Mouse (Mus musculus): Measurements from ENCODE around the gene Cdc42ep1. TPM values are rescaled to one million over a fixed set of nuclear protein-coding genes. Genes with fewer than 3 reads are reported as not detected.
"Not testable (repeated sequence)": the region's sequence is repeated elsewhere in the genome, so short reads cannot be mapped to it uniquely, and the experiment has no call there.

Cdc42ep1 gene
- polyA plus RNA-seq, 1 experiment from 2014 or later: 30.1 TPM

DNA sequence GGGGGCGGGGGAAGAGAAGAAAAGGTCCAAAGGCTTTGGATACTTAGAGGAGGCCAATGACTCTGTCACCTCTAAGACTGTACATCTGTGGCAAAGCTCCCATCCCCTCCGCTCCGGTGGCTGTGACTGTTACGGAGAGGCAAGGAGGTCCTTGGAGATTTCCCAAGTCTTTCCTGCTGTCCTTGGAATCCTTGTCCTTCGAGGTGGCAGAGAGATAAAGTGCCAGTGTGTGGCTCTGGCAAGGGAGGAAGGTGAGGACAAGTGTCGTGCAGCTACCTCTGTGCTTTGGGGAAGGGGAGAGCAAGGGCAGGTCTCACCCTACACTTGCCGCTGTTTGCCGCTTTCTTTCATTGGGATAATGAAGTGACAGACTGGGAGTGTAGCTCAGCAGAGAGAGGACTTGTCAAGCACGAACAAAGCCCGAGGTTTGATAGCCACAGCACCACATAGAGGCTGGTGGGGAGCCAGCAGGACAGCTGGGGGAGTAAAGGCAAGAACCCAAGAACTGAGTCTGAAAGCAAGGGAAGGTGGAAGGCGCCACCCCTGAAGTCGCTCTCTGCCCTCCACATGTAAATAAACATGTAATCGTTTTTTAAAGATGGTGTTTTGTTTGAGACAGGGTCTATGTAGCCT lies 31.5 kb downstream of the Cdc42ep1 start:
- no peak overlapping the region for H3K9ac ChIP-seq (ENCODE audit: low read length)
- no peaks in the 10 kb centered on the region for H3K36me3 ChIP-seq (ENCODE audit: control insufficient read depth, insufficient read depth, low read length)
- no peak overlapping the region for H3K4me3 ChIP-seq (ENCODE audit: control insufficient read depth in 1 of 2, insufficient read depth in 1 of 2, low read depth in 1 of 2, low read length in 2 of 2)
- H3K9me3 ChIP-seq (ENCODE audit: control insufficient read depth, low read length): no peaks in the 10 kb centered on the region
- WGBS: 43% methylated on average over 13 of the region's 13 CpGs
- peaks cover 12 to 19% of the 10 kb centered on the region in 2 experiments for H3K4me1 ChIP-seq (ENCODE audit: control insufficient read depth in 2 of 2, insufficient read depth in 2 of 2, low read length in 2 of 2)
- no peak overlapping the region for H3K27ac ChIP-seq (replicated peaks in 1 of 2; ENCODE audit: control insufficient read depth in 1 of 2, insufficient read depth in 1 of 2, low read depth in 2 of 2, low read length in 2 of 2)
- no peak for ATAC-seq (ENCODE audit: insufficient number of reproducible peaks, insufficient read depth, low FRiP score, low read depth)
- no peak overlapping the region for H3K4me2 ChIP-seq (ENCODE audit: low read length)
- no peaks in the 10 kb centered on the region for H3K27me3 ChIP-seq (ENCODE audit: control insufficient read depth, insufficient read depth, low read length)

- 72% methylated on average over 8 of the region's 8 CpGs for WGBS
- H3K4me1 ChIP-seq (ENCODE audit: control insufficient read depth in 2 of 2, insufficient read depth in 2 of 2, low read length in 2 of 2): peaks cover 16 to 24% of the 10 kb centered on the region in 2 experiments
- H3K9ac ChIP-seq (ENCODE audit: low read length): no peak overlapping the region
These were observed 32.6 kb downstream of the Cdc42ep1 start for GRCm38 (mm10) chr15:78874989-78875388.

DNA sequence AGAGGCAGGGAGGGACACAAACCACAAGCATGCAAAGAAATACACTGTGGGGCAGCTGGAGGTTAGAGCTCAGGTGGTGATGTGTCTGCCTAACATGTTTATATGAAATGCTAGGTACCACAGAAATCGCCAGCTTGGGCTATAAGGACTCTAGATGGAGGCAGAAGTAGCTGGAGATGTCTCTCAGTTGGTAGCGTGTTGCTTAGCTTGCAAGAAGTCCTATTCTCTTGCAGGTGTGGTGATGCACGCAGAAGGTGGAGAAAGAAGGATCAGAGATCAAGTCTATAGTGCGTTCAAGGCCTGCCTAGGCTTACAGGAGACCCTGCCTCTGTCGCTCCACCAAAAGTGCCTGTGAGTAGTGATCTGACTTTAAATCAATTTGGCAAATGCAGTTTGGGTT lies 33.1 kb downstream of the Cdc42ep1 start:
- no peak for ATAC-seq (ENCODE audit: insufficient number of reproducible peaks, insufficient read depth, low FRiP score, low read depth)
- Histone ChIP-seq H3K4me3 (ENCODE audit: control insufficient read depth in 1 of 2, insufficient read depth in 1 of 2, low read depth in 1 of 2, low read length in 2 of 2) (no peak overlapping the region), H3K9me3 (ENCODE audit: control insufficient read depth, low read length) (no peaks in the 10 kb centered on the region), H3K27me3 (ENCODE audit: control insufficient read depth, insufficient read depth, low read length) (no peaks in the 10 kb centered on the region), H3K4me1 (ENCODE audit: control insufficient read depth in 2 of 2, insufficient read depth in 2 of 2, low read length in 2 of 2) (peaks cover 16 to 29% of the 10 kb centered on the region in 2 experiments), H3K27ac (replicated peaks in 1 of 2; ENCODE audit: control insufficient read depth in 1 of 2, insufficient read depth in 1 of 2, low read depth in 2 of 2, low read length in 2 of 2) (peak overlapping the region in 1 of 2 experiments; percentile 97; a peak in 1 of 4 replicates), H3K36me3 (ENCODE audit: control insufficient read depth, insufficient read depth, low read length) (peaks cover 10% of the 10 kb centered on the region; the same call in 1 of the 2 replicates), H3K9ac (ENCODE audit: low read length) (peak overlapping the region; percentile 94), H3K4me2 (ENCODE audit: low read length) (peak overlapping the region; percentile 86)
- WGBS: 81% methylated on average over 5 of the region's 5 CpGs

More at GRCm38 (mm10) chr15:78874989-78875388, 32.6 kb downstream of the Cdc42ep1 start:
- Histone ChIP-seq H3K36me3 (ENCODE audit: control insufficient read depth, insufficient read depth, low read length) (peaks cover 7% of the 10 kb centered on the region; the same call in 1 of the 2 replicates), H3K4me3 (ENCODE audit: control insufficient read depth in 1 of 2, insufficient read depth in 1 of 2, low read depth in 1 of 2, low read length in 2 of 2) (no peak overlapping the region), H3K9me3 (ENCODE audit: control insufficient read depth, low read length) (no peaks in the 10 kb centered on the region), H3K4me2 (ENCODE audit: low read length) (no peak overlapping the region), H3K27ac (replicated peaks in 1 of 2; ENCODE audit: control insufficient read depth in 1 of 2, insufficient read depth in 1 of 2, low read depth in 2 of 2, low read length in 2 of 2) (no peak overlapping the region), H3K27me3 (ENCODE audit: control insufficient read depth, insufficient read depth, low read length) (no peaks in the 10 kb centered on the region)
- ATAC-seq (ENCODE audit: insufficient number of reproducible peaks, insufficient read depth, low FRiP score, low read depth): no peak

GRCm38 (mm10) chr15:78876258-78876696 lies 33.9 kb downstream of the Cdc42ep1 start:
- Histone ChIP-seq H3K27ac (replicated peaks in 1 of 2; ENCODE audit: control insufficient read depth in 1 of 2, insufficient read depth in 1 of 2, low read depth in 2 of 2, low read length in 2 of 2) (peak overlapping the region; percentile 97 to 99), H3K9me3 (ENCODE audit: control insufficient read depth, low read length) (no peaks in the 10 kb centered on the region), H3K36me3 (ENCODE audit: control insufficient read depth, insufficient read depth, low read length) (peaks cover 16% of the 10 kb centered on the region), H3K9ac (ENCODE audit: low read length) (peak overlapping the region; percentile 94), H3K4me3 (ENCODE audit: control insufficient read depth in 1 of 2, insufficient read depth in 1 of 2, low read depth in 1 of 2, low read length in 2 of 2) (peak overlapping the region; percentile 64 to 80), H3K4me1 (ENCODE audit: control insufficient read depth in 2 of 2, insufficient read depth in 2 of 2, low read length in 2 of 2) (peaks cover 16 to 30% of the 10 kb centered on the region in 2 experiments), H3K27me3 (ENCODE audit: control insufficient read depth, insufficient read depth, low read length) (no peaks in the 10 kb centered on the region), H3K4me2 (ENCODE audit: low read length) (peak overlapping the region; percentile 86)
- 1% methylated on average over 17 of the region's 17 CpGs for WGBS
- no peak for ATAC-seq (ENCODE audit: insufficient number of reproducible peaks, insufficient read depth, low FRiP score, low read depth)

DNA sequence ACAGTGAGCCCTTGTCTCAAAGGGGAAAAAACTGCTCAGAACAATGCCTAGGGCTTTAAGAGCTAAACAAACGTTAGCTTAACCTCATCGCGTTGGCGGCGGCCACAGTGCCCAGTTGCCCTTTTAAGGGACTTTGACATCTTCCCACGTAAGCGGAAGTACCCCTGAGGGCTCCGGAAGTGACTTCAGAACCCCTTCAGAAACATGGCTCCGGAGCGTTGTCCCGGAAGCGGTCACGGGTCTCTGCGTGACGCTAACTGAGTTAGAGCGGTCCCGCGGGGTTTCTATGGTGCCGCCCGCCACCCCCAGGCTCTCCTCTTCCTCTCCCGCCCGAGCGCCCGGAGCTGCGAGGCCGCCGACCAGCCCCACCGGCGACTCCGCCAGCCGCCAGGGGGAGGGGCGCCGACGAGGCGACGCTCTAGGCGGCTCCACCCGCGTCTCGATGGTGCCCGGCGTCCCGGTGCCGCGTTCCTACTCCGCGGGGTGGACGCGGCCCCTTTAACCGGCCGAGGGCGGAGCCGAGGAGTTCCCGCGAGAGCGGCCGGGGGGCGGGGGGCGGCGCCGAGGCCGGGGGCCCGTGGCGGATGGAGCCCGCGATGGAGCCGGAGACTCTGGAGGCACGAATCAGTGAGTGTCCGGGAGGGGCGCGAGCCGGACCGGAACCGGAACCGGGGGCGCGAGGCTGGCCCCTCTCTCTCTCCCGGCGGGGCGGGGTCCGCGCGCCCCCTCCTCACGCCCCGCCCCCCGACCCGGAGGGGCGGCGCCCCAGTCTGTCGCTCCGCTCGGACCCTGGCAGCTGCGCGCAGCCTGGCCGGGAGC lies 34.8 kb downstream of the Cdc42ep1 start, which contains the start of gene Gga1:
TSS of gene Gga1 (plus strand) at position 200 of the 819 bp plus-strand sequence.
- Histone ChIP-seq H3K36me3 (ENCODE audit: control insufficient read depth, insufficient read depth, low read length) (peaks cover 25% of the 10 kb centered on the region), H3K9me3 (ENCODE audit: control insufficient read depth, low read length) (no peaks in the 10 kb centered on the region), H3K27me3 (ENCODE audit: control insufficient read depth, insufficient read depth, low read length) (no peaks in the 10 kb centered on the region), H3K4me2 (ENCODE audit: low read length) (peak within 1 kb of the TSS; percentile 86), H3K9ac (ENCODE audit: low read length) (peak within 1 kb of the TSS; percentile 94), H3K4me3 (ENCODE audit: control insufficient read depth in 1 of 2, insufficient read depth in 1 of 2, low read depth in 1 of 2, low read length in 2 of 2) (peak within 1 kb of the TSS; percentile 64 to 80), H3K27ac (replicated peaks in 1 of 2; ENCODE audit: control insufficient read depth in 1 of 2, insufficient read depth in 1 of 2, low read depth in 2 of 2, low read length in 2 of 2) (peak within 1 kb of the TSS; percentile 97 to 99), H3K4me1 (ENCODE audit: control insufficient read depth in 2 of 2, insufficient read depth in 2 of 2, low read length in 2 of 2) (peaks cover 16 to 30% of the 10 kb centered on the region in 2 experiments)
- WGBS: under 1% methylated on average over 86 of the region's 95 CpGs
- peak; percentile 91 for ATAC-seq (ENCODE audit: insufficient number of reproducible peaks, insufficient read depth, low FRiP score, low read depth)

DNA sequence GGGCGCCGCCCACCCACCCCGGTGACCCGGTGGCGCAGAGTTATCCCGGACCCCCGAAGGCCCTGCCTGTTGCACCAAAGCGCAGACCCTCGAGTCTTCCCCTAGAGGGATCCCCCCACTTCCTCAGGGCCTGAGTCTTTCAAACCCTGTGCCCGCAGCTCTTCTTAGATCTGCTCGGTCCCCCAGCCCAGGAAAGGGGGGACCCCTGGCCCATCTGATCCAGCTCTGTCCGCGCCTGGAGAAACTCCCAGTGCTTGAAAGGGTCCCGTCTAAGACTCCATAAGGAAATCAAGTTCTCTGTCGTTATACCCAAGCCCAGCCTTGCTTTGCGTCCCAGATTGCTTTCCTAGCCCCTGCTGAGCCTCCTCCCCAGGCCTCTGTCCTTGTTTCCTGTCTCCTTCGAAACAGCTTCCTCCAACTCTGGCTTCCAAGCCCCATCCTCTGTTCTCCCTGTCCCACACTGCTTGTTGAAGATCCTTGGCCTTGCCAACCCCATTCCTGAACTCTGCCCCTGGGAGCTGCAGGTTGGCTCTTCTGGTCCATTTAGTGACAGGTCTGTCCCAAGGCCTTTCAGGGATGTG lies 35.5 kb downstream of the Cdc42ep1 start:
- Histone ChIP-seq H3K4me1 (ENCODE audit: control insufficient read depth in 2 of 2, insufficient read depth in 2 of 2, low read length in 2 of 2) (peaks cover 16 to 30% of the 10 kb centered on the region in 2 experiments), H3K27ac (replicated peaks in 1 of 2; ENCODE audit: control insufficient read depth in 1 of 2, insufficient read depth in 1 of 2, low read depth in 2 of 2, low read length in 2 of 2) (peak overlapping the region; percentile 97 to 99), H3K9ac (ENCODE audit: low read length) (peak overlapping the region; percentile 94), H3K27me3 (ENCODE audit: control insufficient read depth, insufficient read depth, low read length) (no peaks in the 10 kb centered on the region), H3K36me3 (ENCODE audit: control insufficient read depth, insufficient read depth, low read length) (peaks cover 32% of the 10 kb centered on the region), H3K4me2 (ENCODE audit: low read length) (peak overlapping the region; percentile 86), H3K9me3 (ENCODE audit: control insufficient read depth, low read length) (no peaks in the 10 kb centered on the region), H3K4me3 (ENCODE audit: control insufficient read depth in 1 of 2, insufficient read depth in 1 of 2, low read depth in 1 of 2, low read length in 2 of 2) (peak overlapping the region; percentile 64 to 80)
- WGBS: under 1% methylated on average over 17 of the region's 17 CpGs
- 0 out of 2 replicates have a peak, but pooled peaks have one; percentile 0 for ATAC-seq (ENCODE audit: insufficient number of reproducible peaks, insufficient read depth, low FRiP score, low read depth)

DNA sequence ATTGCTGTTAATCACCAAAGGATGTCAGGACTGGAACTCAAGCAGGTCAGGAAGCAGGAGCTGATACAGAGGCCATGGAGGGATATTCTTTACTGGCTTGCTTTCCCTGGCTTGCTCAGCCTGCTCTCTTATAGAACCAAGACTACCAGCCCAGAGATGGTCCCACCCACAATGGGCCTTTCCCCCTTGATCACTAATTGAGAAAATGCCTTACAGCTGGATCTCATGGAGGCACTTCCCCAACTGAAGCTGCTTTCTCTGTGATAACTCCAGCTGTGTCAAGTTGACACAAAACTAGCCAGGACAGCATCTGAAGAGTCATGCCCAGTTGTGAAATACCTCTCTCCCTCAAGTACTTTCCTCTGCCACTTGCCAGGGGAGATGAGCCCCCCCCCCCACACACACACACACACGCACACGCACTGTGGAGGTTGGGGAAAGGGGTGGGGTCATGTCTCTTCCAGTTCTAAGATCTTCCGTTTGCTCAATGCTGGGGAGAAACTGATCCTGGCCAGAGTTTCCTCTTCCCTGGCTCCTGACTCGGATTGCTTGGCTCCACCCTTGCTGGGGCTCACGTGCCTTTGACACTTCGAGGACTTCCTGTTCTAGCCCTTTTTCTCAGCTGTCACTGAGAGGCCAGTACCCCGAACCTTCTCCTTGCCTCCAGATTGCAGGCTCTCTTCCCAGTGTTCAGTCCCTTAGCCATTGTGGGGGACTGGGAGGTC lies 36.5 kb downstream of the Cdc42ep1 start:
- Histone ChIP-seq H3K4me1 (ENCODE audit: control insufficient read depth in 2 of 2, insufficient read depth in 2 of 2, low read length in 2 of 2) (peaks cover 15 to 29% of the 10 kb centered on the region in 2 experiments), H3K27ac (replicated peaks in 1 of 2; ENCODE audit: control insufficient read depth in 1 of 2, insufficient read depth in 1 of 2, low read depth in 2 of 2, low read length in 2 of 2) (peak overlapping the region in 1 of 2 experiments; percentile 39; a peak in 1 of 4 replicates), H3K9ac (ENCODE audit: low read length) (peak overlapping the region; percentile 30; the same call in 1 of the 2 replicates), H3K36me3 (ENCODE audit: control insufficient read depth, insufficient read depth, low read length) (peaks cover 43% of the 10 kb centered on the region)
- 50% methylated on average over 7 of the region's 7 CpGs for WGBS
- not testable (repeated sequence) for H3K27me3 ChIP-seq (ENCODE audit: control insufficient read depth, insufficient read depth, low read length); H3K9me3 ChIP-seq (ENCODE audit: control insufficient read depth, low read length); H3K4me3 ChIP-seq (ENCODE audit: control insufficient read depth in 1 of 2, insufficient read depth in 1 of 2, low read depth in 1 of 2, low read length in 2 of 2); ATAC-seq (ENCODE audit: insufficient number of reproducible peaks, insufficient read depth, low FRiP score, low read depth); H3K4me2 ChIP-seq (ENCODE audit: low read length)
